Mouse (Mus musculus) small intestine, adult 2 months (tissue): ENCODE measurements around the gene Ptpre. TPM values are rescaled to one million over a fixed set of nuclear protein-coding genes. Genes with fewer than 3 reads are reported as not detected.

ENCODE experiments used
- H3K27ac ChIP-seq: fragments of 200-500 bp; 2 replicates; pipeline ENCODE4 v1.5.1; 2012; ENCODE audit warnings: low read depth, low read length, control low read depth, inconsistent platforms; ENCODE audit not compliant: insufficient read depth
- H3K27me3 ChIP-seq: fragments of 200-500 bp; 2 replicates; pipeline ENCODE4 v1.6.1; 2012; ENCODE audit warnings: mild to moderate bottlenecking, moderate library complexity, low read length, inconsistent platforms; ENCODE audit not compliant: control insufficient read depth, insufficient read depth
- H3K36me3 ChIP-seq: fragments of 200-500 bp; 2 replicates; pipeline ENCODE4 v1.6.1; 2012; ENCODE audit warnings: mild to moderate bottlenecking, low read length, control low read depth, inconsistent platforms; ENCODE audit not compliant: control insufficient read depth, insufficient read depth
- H3K4me1 ChIP-seq: fragments of 200-500 bp; 2 replicates; pipeline ENCODE4 v1.6.1; 2012; ENCODE audit warnings: low read length, inconsistent platforms, mixed read lengths; ENCODE audit not compliant: control insufficient read depth, insufficient read depth, insufficient read length
- H3K4me3 ChIP-seq: fragments of 200-500 bp; 2 replicates; pipeline ENCODE4 v1.5.1; 2012; ENCODE audit warnings: low read depth, mild to moderate bottlenecking, control low read depth, inconsistent platforms, low read length, moderate library complexity
- CTCF ChIP-seq: fragments of 200-500 bp; IDR thresholded peaks from 2 replicates; pipeline ENCODE4 v1.5.1; 2012; ENCODE audit warnings: low read depth, mild to moderate bottlenecking, control low read depth, inconsistent platforms, low read length, moderate library complexity, mixed read lengths; ENCODE audit not compliant: insufficient replicate concordance, insufficient read length; ENCODE audit errors: extremely low read depth
- POLR2A ChIP-seq: fragments of 200-500 bp; IDR thresholded peaks from 2 replicates; pipeline ENCODE4 v1.6.1; 2012; ENCODE audit warnings: low read depth, mild to moderate bottlenecking, control low read depth, inconsistent platforms, low read length, moderate library complexity
- WGBS: fragments of 180-500 bp; shearing (Covaris S2); methylation state at CpG from one replicate; pipeline ENCODE4 v1.1.7; 2018; 5-methylcytosine and 5-hydroxymethylcytosine counted together
- polyA plus RNA-seq: library from polyadenylated mRNA; depleted of rRNA; stranded (reverse); fragments of >200 nt; gene quantifications from 2 replicates; pipeline ENCODE4 v1.2.3, GENCODE M21; 2012; rRNA removed

Gene Ptpre
- polyA plus RNA-seq, 1 experiment: 17.0 TPM

DNA sequence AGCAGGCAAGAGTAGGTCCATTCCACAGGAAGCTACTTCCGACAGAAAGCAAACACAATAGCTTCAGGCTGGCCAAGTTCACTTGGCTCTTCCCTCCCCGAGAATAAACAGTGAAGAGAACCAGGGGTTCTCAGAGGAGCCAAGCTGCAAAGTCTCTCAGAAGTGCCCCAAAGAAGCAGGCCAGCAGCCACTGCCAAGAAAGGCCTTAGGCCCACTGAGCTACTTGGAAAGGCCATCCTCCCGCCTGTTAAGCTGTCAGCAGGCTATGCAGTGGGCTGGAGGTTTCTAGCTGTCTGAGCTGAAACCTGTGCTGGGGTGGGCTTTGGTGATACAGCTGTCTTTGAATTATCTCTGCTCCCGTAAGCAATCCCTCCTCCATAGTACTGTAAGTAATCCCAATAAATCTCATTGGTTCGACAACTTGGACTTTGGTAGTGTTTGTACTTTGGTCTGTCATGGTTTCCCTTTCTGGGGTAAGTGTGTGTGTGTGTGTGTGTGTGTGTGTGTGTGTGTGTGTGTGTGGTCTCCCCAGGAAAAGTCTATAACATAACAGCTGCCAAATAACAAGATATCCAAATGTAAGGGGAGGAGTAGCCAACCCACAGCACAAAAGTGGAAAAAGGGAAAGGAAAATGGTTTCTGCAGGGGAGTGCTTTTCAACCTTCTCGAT is 186.5 kb downstream of the Ptpre start:
- 17% methylated on average over 6 of the region's 6 CpGs for WGBS
- peak overlapping the region; percentile 63 for H3K27ac ChIP-seq
- H3K27me3 ChIP-seq: no peaks in the 10 kb centered on the region
- peak overlapping the region; percentile 15 for H3K4me3 ChIP-seq
- peaks cover 3% of the 10 kb centered on the region; the same call in 1 of the 2 replicates for H3K4me1 ChIP-seq
- H3K36me3 ChIP-seq: no peaks in the 10 kb centered on the region
- no peak for TF ChIP-seq POLR2A
- TF ChIP-seq CTCF: no peak

DNA sequence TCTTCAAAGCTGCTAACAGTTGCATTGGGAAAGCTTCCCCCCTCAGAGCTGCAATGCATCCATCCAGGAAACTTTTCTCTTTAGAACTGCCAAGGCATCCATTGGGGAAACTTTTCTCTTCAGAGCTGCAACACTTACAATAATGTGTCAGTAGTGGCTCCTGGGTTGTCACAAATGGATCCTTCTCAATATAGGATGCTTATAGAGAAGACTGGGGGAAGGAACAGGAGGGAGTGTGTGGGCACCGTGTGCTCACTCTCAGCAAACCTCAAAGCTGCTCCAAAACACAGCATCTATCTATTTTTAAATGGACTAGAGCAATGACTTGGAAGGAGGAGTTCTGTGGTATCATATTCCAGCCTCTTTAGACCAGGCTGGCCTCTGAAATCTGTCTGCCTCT is 189.4 kb downstream of the Ptpre start:
- Histone ChIP-seq H3K27me3 (no peaks in the 10 kb centered on the region), H3K36me3 (no peaks in the 10 kb centered on the region), H3K4me1 (peaks cover 2% of the 10 kb centered on the region; the same call in 1 of the 2 replicates), H3K27ac (no peak overlapping the region), H3K4me3 (no peak overlapping the region)
- 81% methylated on average over 1 of the region's 1 CpGs for WGBS
- TF ChIP-seq CTCF (no peak), POLR2A (no peak)

GRCm38 (mm10) chr7:135728038-135728437 is 190.8 kb downstream of the Ptpre start:
- no peak overlapping the region for H3K4me3 ChIP-seq
- TF ChIP-seq POLR2A (no peak), CTCF (no peak)
- H3K27ac ChIP-seq: no peak overlapping the region
- WGBS: 80% methylated on average over 12 of the region's 12 CpGs
- peaks cover 2% of the 10 kb centered on the region; the same call in 1 of the 2 replicates for H3K4me1 ChIP-seq
- H3K27me3 ChIP-seq: no peaks in the 10 kb centered on the region
- H3K36me3 ChIP-seq: no peaks in the 10 kb centered on the region

DNA sequence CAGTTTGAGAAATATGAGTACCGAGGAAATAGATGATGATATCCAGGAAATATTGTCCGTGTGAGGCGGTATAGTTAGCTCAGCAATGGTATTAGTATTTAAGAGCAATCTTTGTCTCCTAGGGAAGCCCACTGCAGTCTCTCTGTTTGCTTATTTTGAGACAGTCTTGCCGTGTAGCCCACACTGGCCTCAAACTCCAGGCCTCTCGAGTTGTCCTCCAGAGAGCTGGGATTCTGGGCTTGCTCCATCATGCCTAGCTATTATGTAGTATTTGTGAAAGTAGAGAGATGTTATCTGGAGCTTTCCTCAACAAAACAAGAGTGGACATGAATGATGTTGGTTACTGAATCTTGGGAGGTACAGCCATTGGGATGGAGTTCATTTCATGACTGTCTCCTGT is 197.1 kb downstream of the Ptpre start:
- no peaks in the 10 kb centered on the region for H3K27me3 ChIP-seq
- H3K4me3 ChIP-seq: no peak overlapping the region
- 90% methylated on average over 5 of the region's 5 CpGs for WGBS
- no peaks in the 10 kb centered on the region for H3K4me1 ChIP-seq
- no peak for TF ChIP-seq CTCF
- no peak for TF ChIP-seq POLR2A
- no peaks in the 10 kb centered on the region for H3K36me3 ChIP-seq
- H3K27ac ChIP-seq: no peak overlapping the region

DNA sequence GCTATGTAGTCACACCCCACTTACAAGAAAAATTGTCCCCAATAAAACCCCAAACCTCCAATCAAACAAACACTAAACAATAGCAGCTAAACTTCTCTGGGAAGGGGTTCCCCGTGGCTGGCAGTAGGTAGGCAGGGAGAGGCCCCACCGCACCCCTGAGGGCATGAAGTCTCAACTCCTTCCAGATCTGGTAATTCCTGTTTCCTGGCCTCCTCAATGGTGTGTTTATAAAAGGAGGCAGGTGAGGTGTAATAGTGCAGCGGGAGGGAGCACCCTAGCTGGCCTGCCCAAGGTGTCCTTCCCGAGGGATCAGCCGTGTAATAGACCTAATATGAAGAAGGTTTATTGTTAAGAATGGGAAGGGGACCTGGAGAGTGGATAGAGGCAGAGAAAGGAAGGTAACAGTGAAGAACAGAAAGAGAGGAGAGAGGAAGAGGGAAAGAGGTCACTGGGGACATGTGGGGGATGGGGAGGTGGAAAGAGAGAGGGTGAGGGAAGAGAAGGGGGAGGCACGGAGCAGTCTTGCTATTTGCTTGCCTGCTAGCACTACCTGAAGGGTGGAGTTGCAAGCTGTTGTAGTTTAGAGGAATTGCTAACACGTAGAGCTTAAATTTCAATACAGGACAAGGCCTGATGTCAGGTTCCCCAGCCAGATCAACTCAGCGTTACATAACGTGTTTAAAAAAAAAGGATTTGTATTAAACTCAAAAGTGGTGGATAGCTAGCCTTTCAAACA is 197.8 kb downstream of the Ptpre start:
- H3K4me3 ChIP-seq: no peak overlapping the region

More for the DNA sequence above, 197.8 kb downstream of the Ptpre start:
- no peaks in the 10 kb centered on the region for H3K4me1 ChIP-seq
- peak overlapping the region; percentile 20; the same call in 1 of the 2 replicates for H3K27ac ChIP-seq
- no peaks in the 10 kb centered on the region for H3K36me3 ChIP-seq
- TF ChIP-seq POLR2A (no peak), CTCF (no peak)
- no peaks in the 10 kb centered on the region for H3K27me3 ChIP-seq
- 31% methylated on average over 9 of the region's 9 CpGs for WGBS

Other genes with a start within 250 kb of the Ptpre start
- not detected in 2 replicates for gene Foxi2, start 127.2 kb upstream of the Ptpre start, polyA plus RNA-seq
- gene Clrn3, start 8.8 kb upstream of the Ptpre start, polyA plus RNA-seq: 13.8 and 41.7 TPM in 2 replicates
- 1.0 and 1.7 TPM in 2 replicates for gene Mki67, start 178.9 kb downstream of the Ptpre start, polyA plus RNA-seq